Mouse (Mus musculus): Measurements from ENCODE around the gene Tesmin. TPM values are rescaled to one million over a fixed set of nuclear protein-coding genes. Genes with fewer than 3 reads are reported as not detected.

Tesmin gene
- polyA plus RNA-seq, 1 experiment from 2014 or later = 0.28 TPM

DNA sequence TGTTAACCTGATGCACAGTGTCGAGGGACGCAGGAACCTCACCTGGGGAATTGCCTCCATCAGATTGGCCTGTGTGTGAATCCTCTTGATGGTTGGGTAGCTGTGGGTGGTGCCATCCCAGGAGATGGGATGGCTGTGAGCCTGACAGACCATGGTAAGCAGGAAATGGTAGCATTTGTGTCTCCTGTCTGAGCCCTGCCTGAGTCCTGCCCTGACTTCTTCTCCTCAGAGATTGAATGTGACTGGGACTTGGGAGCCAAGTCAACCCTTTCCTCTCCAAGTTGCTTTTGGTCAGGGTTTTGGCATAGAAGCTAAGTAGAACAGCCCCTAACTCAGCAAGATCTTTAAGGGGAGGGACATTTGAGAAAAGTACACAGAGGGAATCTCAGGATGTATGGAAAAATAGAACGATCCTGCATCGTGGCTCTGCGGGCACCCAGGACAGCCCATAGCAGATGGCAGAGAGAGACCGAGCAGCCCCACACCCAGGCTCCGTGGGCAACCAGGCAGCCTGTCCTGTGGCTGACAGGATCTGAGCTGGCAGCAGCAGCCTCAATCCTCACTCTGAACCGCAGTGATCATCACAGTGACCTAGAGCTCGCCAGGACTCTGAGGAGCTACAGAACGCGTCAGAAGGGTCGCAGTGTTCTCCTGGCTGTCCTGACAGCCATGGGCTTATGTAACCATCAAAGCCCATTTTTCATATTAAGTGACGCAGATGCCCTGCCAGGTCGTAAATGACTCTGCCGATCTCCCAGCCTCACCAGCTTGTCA lies 39.6 kb downstream of the Tesmin start:
- 74% methylated on average over 15 of the region's 15 CpGs for WGBS (ENCODE audit: insufficient replicate concordance)
- H3K36me3 ChIP-seq = no peaks in the 10 kb centered on the region
- no peak overlapping the region for H3K27ac ChIP-seq
- no peak overlapping the region for H3K4me2 ChIP-seq
- H3K4me3 ChIP-seq (replicated peaks) = no peak overlapping the region
- H3K9ac ChIP-seq = no peak overlapping the region
- DNase-seq (no peak), ATAC-seq (ENCODE audit: low read depth) (no peak)
- H3K9me3 ChIP-seq (replicated peaks) = no peaks in the 10 kb centered on the region
- no peaks in the 10 kb centered on the region for H3K27me3 ChIP-seq
- H3K4me1 ChIP-seq (replicated peaks) = no peaks in the 10 kb centered on the region; the same call in 1 of the 2 replicates

- Histone ChIP-seq H3K27ac (no peak overlapping the region), H3K9me3 (replicated peaks) (no peaks in the 10 kb centered on the region), H3K9ac (no peak overlapping the region), H3K36me3 (no peaks in the 10 kb centered on the region), H3K27me3 (no peaks in the 10 kb centered on the region), H3K4me2 (no peak overlapping the region), H3K4me1 (replicated peaks) (no peaks in the 10 kb centered on the region; the same call in 1 of the 2 replicates), H3K4me3 (replicated peaks) (no peak overlapping the region)
- WGBS (ENCODE audit: insufficient replicate concordance) = 52% methylated on average over 7 of the region's 7 CpGs
- DNase-seq (no peak), ATAC-seq (ENCODE audit: low read depth) (no peak)
Observed at GRCm38 (mm10) chr19:3429156-3429816, 40.6 kb downstream of the Tesmin start.

GRCm38 (mm10) chr19:3431066-3431465 lies 42.4 kb downstream of the Tesmin start:
- no peak overlapping the region for H3K9ac ChIP-seq
- ATAC-seq (ENCODE audit: low read depth) (no peak), DNase-seq (no peak)
- WGBS (ENCODE audit: insufficient replicate concordance) = 61% methylated on average over 7 of the region's 7 CpGs
- H3K36me3 ChIP-seq = no peaks in the 10 kb centered on the region
- no peak overlapping the region for H3K4me2 ChIP-seq
- no peak overlapping the region for H3K4me3 ChIP-seq (replicated peaks)
- no peaks in the 10 kb centered on the region; the same call in 1 of the 2 replicates for H3K4me1 ChIP-seq (replicated peaks)
- no peaks in the 10 kb centered on the region for H3K9me3 ChIP-seq (replicated peaks)
- H3K27me3 ChIP-seq = no peaks in the 10 kb centered on the region
- H3K27ac ChIP-seq = no peak overlapping the region

- DNase-seq (no peak), ATAC-seq (ENCODE audit: low read depth) (no peak)
- H3K9ac ChIP-seq = no peak overlapping the region
- WGBS (ENCODE audit: insufficient replicate concordance) = 25% methylated on average over 2 of the region's 2 CpGs
- H3K27me3 ChIP-seq = no peaks in the 10 kb centered on the region
- no peak overlapping the region for H3K27ac ChIP-seq
- H3K9me3 ChIP-seq (replicated peaks) = no peaks in the 10 kb centered on the region
- no peak overlapping the region for H3K4me3 ChIP-seq (replicated peaks)
- H3K36me3 ChIP-seq = no peaks in the 10 kb centered on the region
- no peak overlapping the region for H3K4me2 ChIP-seq
- no peaks in the 10 kb centered on the region; the same call in 1 of the 2 replicates for H3K4me1 ChIP-seq (replicated peaks)
Observed at GRCm38 (mm10) chr19:3431969-3432368, 43.3 kb downstream of the Tesmin start.

DNA sequence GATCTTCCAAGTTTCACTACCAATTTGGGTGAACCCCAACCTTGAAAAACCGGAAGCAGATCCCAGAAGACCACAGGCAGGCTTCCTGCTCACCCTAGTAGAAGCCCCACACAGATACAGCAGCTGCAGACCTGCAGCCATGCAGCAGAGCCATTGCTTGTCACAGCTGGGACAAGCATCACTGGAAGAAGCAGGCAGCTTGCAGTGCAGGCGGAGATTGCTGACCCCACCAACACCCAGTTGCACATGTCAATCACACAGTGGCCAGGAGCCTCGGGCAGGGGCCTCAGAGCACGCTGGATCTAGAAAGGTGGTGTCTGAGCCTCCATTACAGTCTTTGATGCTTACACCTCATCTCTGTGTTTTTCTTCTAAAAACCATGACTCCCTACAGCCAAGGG lies 45.5 kb downstream of the Tesmin start:
- no peak overlapping the region for H3K4me3 ChIP-seq (replicated peaks)
- 40% methylated on average over 4 of the region's 4 CpGs for WGBS (ENCODE audit: insufficient replicate concordance)
- H3K36me3 ChIP-seq = no peaks in the 10 kb centered on the region
- H3K4me1 ChIP-seq (replicated peaks) = no peaks in the 10 kb centered on the region; the same call in 1 of the 2 replicates
- DNase-seq (no peak), ATAC-seq (ENCODE audit: low read depth) (no peak)
- H3K27me3 ChIP-seq = no peaks in the 10 kb centered on the region
- H3K9me3 ChIP-seq (replicated peaks) = no peaks in the 10 kb centered on the region
- no peak overlapping the region for H3K4me2 ChIP-seq
- H3K9ac ChIP-seq = no peak overlapping the region
- no peak overlapping the region for H3K27ac ChIP-seq

DNA sequence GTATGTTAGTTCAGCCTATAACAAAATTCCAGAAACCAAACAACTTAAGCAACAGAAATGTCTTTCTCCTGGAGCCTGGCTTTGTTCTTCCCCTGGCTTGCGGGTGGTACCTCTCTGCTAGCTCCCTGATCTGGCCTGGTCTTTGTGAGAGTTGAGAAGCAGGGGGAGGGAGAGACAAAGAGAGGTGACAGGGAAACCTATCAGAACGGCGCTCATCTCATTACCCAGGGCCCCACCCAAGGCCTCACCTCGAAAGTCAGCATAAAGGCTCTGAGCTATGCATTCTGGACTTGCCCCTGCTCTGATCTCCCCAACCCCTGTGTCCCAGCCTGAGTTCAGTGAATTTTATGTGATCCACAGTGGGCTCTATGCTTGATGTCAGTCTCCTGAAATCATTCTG lies 46.0 kb downstream of the Tesmin start:
- Histone ChIP-seq H3K36me3 (no peaks in the 10 kb centered on the region), H3K9me3 (replicated peaks) (no peaks in the 10 kb centered on the region), H3K27me3 (no peaks in the 10 kb centered on the region), H3K4me1 (replicated peaks) (no peaks in the 10 kb centered on the region; the same call in 1 of the 2 replicates), H3K27ac (no peak overlapping the region), H3K4me3 (replicated peaks) (no peak overlapping the region), H3K9ac (no peak overlapping the region), H3K4me2 (no peak overlapping the region)
- no peak for DNase-seq
- 33% methylated on average over 4 of the region's 4 CpGs for WGBS (ENCODE audit: insufficient replicate concordance)
- ATAC-seq (ENCODE audit: low read depth) = no peak

DNA sequence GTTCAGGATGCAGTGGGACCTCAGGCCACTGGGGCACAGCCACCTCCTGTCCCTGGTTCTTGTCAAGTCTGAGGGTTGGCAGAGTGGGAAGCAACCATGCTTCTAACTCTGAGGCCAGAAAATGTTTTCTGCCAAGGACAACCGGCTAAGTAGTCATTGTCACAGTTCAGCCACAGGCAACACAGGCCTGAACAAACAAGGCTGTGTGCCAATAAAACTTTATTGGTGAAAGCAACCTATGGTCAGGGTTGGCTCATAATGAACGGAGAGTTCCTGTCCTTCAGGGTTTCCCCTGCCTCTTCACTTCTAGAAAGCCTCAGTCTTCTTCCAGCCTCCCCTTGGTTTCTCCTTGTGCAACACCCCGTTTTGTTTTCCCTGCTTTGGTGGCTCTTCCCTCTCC lies 47.2 kb downstream of the Tesmin start:
- no peak overlapping the region for H3K9ac ChIP-seq
- DNase-seq = no peak
- no peak overlapping the region for H3K27ac ChIP-seq
- no peak overlapping the region for H3K4me3 ChIP-seq (replicated peaks)
- 58% methylated on average over 3 of the region's 3 CpGs for WGBS (ENCODE audit: insufficient replicate concordance)
- H3K9me3 ChIP-seq (replicated peaks) = no peaks in the 10 kb centered on the region
- ATAC-seq (ENCODE audit: low read depth) = no peak
- no peak overlapping the region for H3K4me2 ChIP-seq
- no peaks in the 10 kb centered on the region for H3K27me3 ChIP-seq
- no peaks in the 10 kb centered on the region; the same call in 1 of the 2 replicates for H3K4me1 ChIP-seq (replicated peaks)
- H3K36me3 ChIP-seq = no peaks in the 10 kb centered on the region

DNA sequence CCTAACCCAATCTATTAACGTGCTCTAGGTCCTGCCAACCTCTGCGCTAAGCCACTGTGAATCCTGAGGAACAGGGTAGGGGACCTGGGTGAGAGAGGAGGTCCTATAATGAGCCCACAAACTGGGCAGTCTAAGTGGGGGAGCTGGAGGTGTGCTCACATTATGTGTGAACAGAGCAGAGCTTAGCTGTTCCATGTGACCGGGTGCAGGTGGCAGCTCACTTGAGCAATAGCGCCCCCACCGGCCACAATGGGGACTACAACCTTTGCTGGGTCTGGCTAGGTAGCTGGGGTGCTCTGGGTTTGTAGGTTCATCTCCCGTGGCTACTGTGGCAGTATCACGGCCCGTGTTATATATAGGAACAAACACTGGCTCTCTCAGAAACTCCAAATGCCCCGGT lies 48.2 kb downstream of the Tesmin start:
- no peaks in the 10 kb centered on the region; the same call in 1 of the 2 replicates for H3K4me1 ChIP-seq (replicated peaks)
- H3K4me3 ChIP-seq (replicated peaks) = no peak overlapping the region
- H3K4me2 ChIP-seq = no peak overlapping the region
- ATAC-seq (ENCODE audit: low read depth) = peak; percentile 39; the same call in 1 of the 2 replicates
- WGBS (ENCODE audit: insufficient replicate concordance) = 40% methylated on average over 9 of the region's 9 CpGs
- no peaks in the 10 kb centered on the region for H3K27me3 ChIP-seq
- H3K9ac ChIP-seq = no peak overlapping the region
- H3K36me3 ChIP-seq = no peaks in the 10 kb centered on the region
- no peaks in the 10 kb centered on the region for H3K9me3 ChIP-seq (replicated peaks)
- H3K27ac ChIP-seq = no peak overlapping the region
- peak; percentile 43 for DNase-seq

DNA sequence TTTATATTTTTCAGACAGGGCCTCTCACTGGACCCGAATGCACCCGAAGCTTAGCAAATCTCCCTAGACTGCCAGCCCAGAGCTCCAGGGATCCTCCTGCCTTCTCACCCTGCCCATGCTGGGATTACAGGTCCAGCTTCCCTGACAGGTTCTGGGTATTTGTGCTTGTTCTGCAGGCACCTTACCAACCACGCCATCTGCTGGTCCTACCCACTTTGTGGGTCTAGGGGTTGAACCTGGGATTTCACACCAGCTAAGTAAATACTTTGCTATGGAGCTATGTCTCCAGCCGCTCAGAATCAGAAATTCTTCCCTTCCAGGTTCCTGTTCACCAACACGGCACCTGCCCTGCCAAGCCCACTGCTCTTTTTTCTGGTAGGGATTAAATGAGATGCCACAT lies 49.3 kb downstream of the Tesmin start:
- H3K4me2 ChIP-seq = no peak overlapping the region
- H3K36me3 ChIP-seq = no peaks in the 10 kb centered on the region
- H3K4me1 ChIP-seq (replicated peaks) = no peaks in the 10 kb centered on the region
- no peak for ATAC-seq (ENCODE audit: low read depth)
- no peak overlapping the region for H3K4me3 ChIP-seq (replicated peaks)
- no peak overlapping the region for H3K9ac ChIP-seq
- H3K9me3 ChIP-seq (replicated peaks) = no peaks in the 10 kb centered on the region
- DNase-seq = no peak
- WGBS (ENCODE audit: insufficient replicate concordance) = 55% methylated on average over 5 of the region's 5 CpGs
- no peaks in the 10 kb centered on the region for H3K27me3 ChIP-seq
- no peak overlapping the region for H3K27ac ChIP-seq

GRCm38 (mm10) chr19:3440667-3441066 lies 52.0 kb downstream of the Tesmin start:
- Histone ChIP-seq H3K4me1 (replicated peaks) (no peaks in the 10 kb centered on the region), H3K9ac (no peak overlapping the region), H3K9me3 (replicated peaks) (no peaks in the 10 kb centered on the region), H3K27ac (no peak overlapping the region), H3K27me3 (no peaks in the 10 kb centered on the region), H3K36me3 (no peaks in the 10 kb centered on the region), H3K4me2 (no peak overlapping the region), H3K4me3 (replicated peaks) (no peak overlapping the region)
- no peak for DNase-seq
- WGBS (ENCODE audit: insufficient replicate concordance) = 47% methylated on average over 5 of the region's 5 CpGs
- ATAC-seq (ENCODE audit: low read depth) = no peak

DNA sequence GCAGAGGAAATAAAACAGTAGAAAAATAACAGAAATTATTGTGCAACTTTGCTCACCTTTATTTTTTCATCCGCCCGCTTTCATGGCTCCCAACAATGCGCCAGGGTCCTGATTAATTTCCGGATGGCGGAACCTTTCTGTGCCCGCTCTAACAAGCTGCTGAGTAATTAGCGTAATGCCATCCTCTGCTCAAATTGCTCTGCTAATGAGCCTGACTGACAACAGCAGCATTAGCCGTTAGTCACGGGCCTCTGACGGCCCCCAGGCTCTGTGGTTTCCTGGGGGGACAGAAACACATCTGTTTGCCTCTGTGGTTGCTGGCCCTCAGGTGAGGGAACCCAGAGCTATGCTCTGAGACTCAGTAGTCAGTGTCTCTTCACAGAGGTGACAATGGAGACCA lies 52.4 kb downstream of the Tesmin start:
- Histone ChIP-seq H3K4me3 (replicated peaks) (no peak overlapping the region), H3K9ac (no peak overlapping the region), H3K9me3 (replicated peaks) (no peaks in the 10 kb centered on the region), H3K27me3 (no peaks in the 10 kb centered on the region), H3K36me3 (no peaks in the 10 kb centered on the region), H3K4me1 (replicated peaks) (no peaks in the 10 kb centered on the region), H3K27ac (no peak overlapping the region), H3K4me2 (no peak overlapping the region)
- ATAC-seq (ENCODE audit: low read depth) (no peak), DNase-seq (no peak)
- 56% methylated on average over 10 of the region's 10 CpGs for WGBS (ENCODE audit: insufficient replicate concordance)

DNA sequence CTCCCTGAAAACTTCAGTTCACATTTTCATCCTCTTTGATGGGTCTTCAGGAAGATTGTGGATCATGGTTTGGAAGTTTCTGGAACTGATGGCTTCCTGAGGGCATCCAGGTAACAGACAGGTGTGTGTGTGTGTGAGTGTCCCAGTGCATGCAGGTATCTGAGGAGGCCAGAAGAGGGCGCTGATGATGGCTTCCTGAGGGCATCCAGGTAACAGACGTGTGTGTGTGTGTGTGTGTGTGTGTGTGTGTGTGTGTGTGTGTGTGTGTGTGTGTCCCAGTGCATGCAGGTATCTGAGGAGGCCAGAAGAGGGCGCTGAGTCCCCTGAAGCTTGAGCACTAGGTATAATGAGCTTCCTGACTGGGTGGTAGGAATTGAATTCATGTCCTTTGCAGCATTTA lies 58.7 kb downstream of the Tesmin start:
- Histone ChIP-seq H3K9ac (no peak overlapping the region), H3K4me2 (no peak overlapping the region), H3K9me3 (replicated peaks) (no peaks in the 10 kb centered on the region), H3K4me3 (replicated peaks) (no peak overlapping the region), H3K36me3 (no peaks in the 10 kb centered on the region), H3K27me3 (no peaks in the 10 kb centered on the region), H3K4me1 (replicated peaks) (no peaks in the 10 kb centered on the region), H3K27ac (no peak overlapping the region)
- ATAC-seq (ENCODE audit: low read depth) = no peak
- WGBS (ENCODE audit: insufficient replicate concordance) = 65% methylated on average over 3 of the region's 3 CpGs
- no peak for DNase-seq
